Mouse (Mus musculus): Measurements from ENCODE around the gene Osbpl3. TPM values are rescaled to one million over a fixed set of nuclear protein-coding genes. Genes with fewer than 3 reads are reported as not detected.

The Osbpl3 gene
- total and polyA plus RNA-seq, 3 experiments = 0.16 TPM; not detected in 2

DNA sequence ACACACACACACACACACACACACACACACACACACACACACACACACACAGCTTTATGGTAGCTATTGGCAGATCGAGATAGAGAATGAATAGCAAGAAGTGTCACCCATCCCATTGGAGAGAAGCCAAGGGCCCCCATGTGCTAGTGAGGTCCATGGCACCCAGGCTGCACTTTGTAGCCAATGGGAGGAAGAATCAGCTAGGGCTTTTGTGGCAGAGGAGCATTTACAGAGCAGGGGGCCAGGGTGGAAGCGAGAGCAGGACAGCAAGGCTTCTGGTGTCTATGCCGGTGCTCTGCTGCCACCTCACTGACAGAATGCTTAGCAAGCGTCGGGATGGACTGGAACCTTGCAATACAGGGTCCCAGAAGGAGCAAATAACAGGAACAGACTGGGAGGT is 200.6 kb downstream of the Osbpl3 start:
- H3K4me3 ChIP-seq (ENCODE audit: low read depth, low read length) = no peak overlapping the region
- ATAC-seq (ENCODE audit: extremely low read depth, insufficient number of reproducible peaks, low FRiP score, poor library complexity, severe bottlenecking) = no peak

DNA sequence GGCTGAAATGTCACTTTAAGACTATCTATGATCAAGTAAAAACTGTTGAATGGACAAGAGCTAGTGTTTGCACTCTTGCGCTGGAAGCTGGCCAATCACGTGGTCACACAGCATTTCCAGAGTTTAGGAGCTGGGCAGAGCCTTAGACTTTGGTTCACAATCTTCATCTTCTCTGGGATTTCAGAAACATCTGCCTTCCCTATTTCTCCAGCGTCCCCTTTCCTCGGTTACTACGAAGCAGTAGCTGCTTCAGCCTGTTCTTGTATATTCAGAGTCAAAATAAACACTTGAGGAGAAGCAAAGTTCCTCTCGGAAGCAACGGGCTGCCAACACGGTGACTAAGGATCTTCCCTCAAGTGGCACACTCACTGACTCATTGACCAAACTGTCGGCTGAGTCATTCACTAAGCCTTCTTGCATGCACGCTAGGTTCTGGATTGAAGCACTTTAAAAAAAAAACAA is 201.2 kb downstream of the Osbpl3 start:
- Histone ChIP-seq H3K9me3 (replicated peaks) (no peaks in the 10 kb centered on the region), H3K4me3 (ENCODE audit: low read depth, low read length) (no peak overlapping the region), H3K36me3 (replicated peaks) (no peaks in the 10 kb centered on the region), H3K4me1 (ENCODE audit: insufficient read depth, low read depth, low read length) (peaks cover 24% of the 10 kb centered on the region), H3K27me3 (ENCODE audit: insufficient read depth, low read length) (peaks cover 26% of the 10 kb centered on the region)
- no peak for TF ChIP-seq GATA2 (IDR thresholded peaks at IDR 0.05; ENCODE audit: borderline replicate concordance, low read depth, low read length)
- TF ChIP-seq POLR2AphosphoS5 (IDR thresholded peaks at IDR 0.05; ENCODE audit: insufficient replicate concordance, low read depth, low read length) = no peak
- ATAC-seq (ENCODE audit: extremely low read depth, insufficient number of reproducible peaks, low FRiP score, poor library complexity, severe bottlenecking) (no peak), DNase-seq (ENCODE audit: low spot score) (no peak)

More for the DNA sequence above, 200.6 kb downstream of the Osbpl3 start:
- Histone ChIP-seq H3K9me3 (replicated peaks) (no peaks in the 10 kb centered on the region), H3K27me3 (ENCODE audit: insufficient read depth, low read length) (peaks cover 31% of the 10 kb centered on the region), H3K4me1 (ENCODE audit: insufficient read depth, low read depth, low read length) (peaks cover 24% of the 10 kb centered on the region), H3K36me3 (replicated peaks) (no peaks in the 10 kb centered on the region)
- TF ChIP-seq POLR2AphosphoS5 (IDR thresholded peaks at IDR 0.05; ENCODE audit: insufficient replicate concordance, low read depth, low read length) (no peak), GATA1 (IDR thresholded peaks at IDR 0.05; ENCODE audit: borderline replicate concordance, low read length) (no peak), CTCF (IDR thresholded peaks at IDR 0.05; ENCODE audit: low read depth, low read length) (no peak), TAL1 (conservative IDR thresholded peaks at IDR 0.05; ENCODE audit: low read depth, low read length) (no peak), GATA2 (IDR thresholded peaks at IDR 0.05; ENCODE audit: borderline replicate concordance, low read depth, low read length) (no peak)
- DNase-seq (ENCODE audit: low spot score) = no peak

DNA sequence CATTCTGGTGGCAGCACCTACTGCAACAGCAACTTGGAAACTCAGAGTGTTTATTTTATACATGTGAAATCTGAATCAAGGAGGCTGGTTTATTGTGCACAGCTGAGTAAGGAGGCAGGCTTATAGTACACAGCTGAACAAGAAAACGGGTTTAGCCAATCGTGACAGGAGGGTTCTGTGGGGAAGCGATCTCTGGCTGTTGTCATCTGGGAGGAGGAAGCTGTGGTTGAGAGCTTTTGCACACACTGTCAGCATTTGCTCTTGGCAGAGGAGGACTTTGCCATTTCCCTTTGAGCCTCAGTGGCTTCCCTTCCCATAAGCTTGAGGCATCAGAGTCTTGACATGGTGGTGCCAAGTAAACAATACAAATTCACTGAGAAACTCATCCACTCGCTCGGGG is 203.3 kb downstream of the Osbpl3 start:
- Histone ChIP-seq H3K9me3 (replicated peaks) (no peaks in the 10 kb centered on the region), H3K4me3 (ENCODE audit: low read depth, low read length) (no peak overlapping the region), H3K27me3 (ENCODE audit: insufficient read depth, low read length) (peaks cover 10% of the 10 kb centered on the region), H3K4me1 (ENCODE audit: insufficient read depth, low read depth, low read length) (peaks cover 36% of the 10 kb centered on the region), H3K36me3 (replicated peaks) (no peaks in the 10 kb centered on the region)
- peak; percentile 65 for ATAC-seq (ENCODE audit: extremely low read depth, insufficient number of reproducible peaks, low FRiP score, poor library complexity, severe bottlenecking)
- TF ChIP-seq POLR2AphosphoS5 (IDR thresholded peaks at IDR 0.05; ENCODE audit: insufficient replicate concordance, low read depth, low read length) (no peak), CTCF (IDR thresholded peaks at IDR 0.05; ENCODE audit: low read depth, low read length) (no peak)
- peak; percentile 31 for DNase-seq (ENCODE audit: low spot score)

DNA sequence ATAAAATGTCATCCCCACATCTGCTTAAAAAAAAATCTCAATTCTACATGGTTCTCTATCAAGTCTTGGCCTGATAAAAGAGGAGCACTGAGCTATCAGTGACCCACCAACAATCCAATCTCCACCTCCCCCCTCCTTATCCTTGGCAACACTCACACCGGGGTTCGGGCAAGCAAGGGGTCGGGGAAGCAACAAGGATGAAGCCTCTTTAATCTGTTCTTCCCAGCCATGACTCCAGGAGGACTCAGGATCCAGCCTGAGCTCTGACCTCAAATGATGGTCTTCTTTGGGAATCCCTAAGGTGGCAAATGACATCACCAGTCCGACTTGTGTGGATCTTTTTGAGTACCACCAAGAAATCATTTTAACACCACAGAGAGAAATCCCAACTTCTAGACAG is 208.2 kb downstream of the Osbpl3 start:
- Histone ChIP-seq H3K27me3 (ENCODE audit: insufficient read depth, low read length) (peaks cover 2% of the 10 kb centered on the region; the same call in 1 of the 2 replicates), H3K4me1 (ENCODE audit: insufficient read depth, low read depth, low read length) (peaks cover 61% of the 10 kb centered on the region), H3K9me3 (replicated peaks) (no peaks in the 10 kb centered on the region), H3K36me3 (replicated peaks) (no peaks in the 10 kb centered on the region), H3K4me3 (ENCODE audit: low read depth, low read length) (no peak overlapping the region)
- no peak for TF ChIP-seq POLR2AphosphoS5 (IDR thresholded peaks at IDR 0.05; ENCODE audit: insufficient replicate concordance, low read depth, low read length)
- TF ChIP-seq TAL1 (conservative IDR thresholded peaks at IDR 0.05; ENCODE audit: low read depth, low read length) = no peak
- TF ChIP-seq GATA1 (IDR thresholded peaks at IDR 0.05; ENCODE audit: borderline replicate concordance, low read length) = no peak
- no peak for DNase-seq (ENCODE audit: low spot score)
- ATAC-seq (ENCODE audit: extremely low read depth, insufficient number of reproducible peaks, low FRiP score, poor library complexity, severe bottlenecking) = no peak

DNA sequence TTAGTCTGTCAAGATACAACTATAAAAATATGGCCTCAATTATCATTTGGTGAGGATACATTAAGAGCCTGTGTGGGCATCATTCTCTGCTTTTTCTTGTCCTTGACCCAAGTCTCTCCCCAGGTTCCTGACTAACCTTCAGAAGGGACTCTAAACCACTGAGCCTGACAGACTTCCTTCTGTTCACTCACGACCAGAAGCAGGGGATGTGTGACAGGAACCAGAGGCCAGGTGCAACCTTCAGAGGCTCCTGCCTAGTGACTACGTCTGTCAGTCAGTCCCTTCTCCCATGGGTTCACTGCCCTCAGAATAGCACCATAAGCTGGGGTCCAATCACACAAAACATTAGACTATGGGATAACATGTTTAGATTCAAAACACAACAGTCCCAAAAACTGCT is 208.6 kb downstream of the Osbpl3 start:
- H3K27me3 ChIP-seq (ENCODE audit: insufficient read depth, low read length) = peaks cover 2% of the 10 kb centered on the region; the same call in 1 of the 2 replicates
- H3K4me1 ChIP-seq (ENCODE audit: insufficient read depth, low read depth, low read length) = peaks cover 61% of the 10 kb centered on the region
- H3K4me3 ChIP-seq (ENCODE audit: low read depth, low read length) = no peak overlapping the region
- no peak for TF ChIP-seq TAL1 (conservative IDR thresholded peaks at IDR 0.05; ENCODE audit: low read depth, low read length)
- TF ChIP-seq POLR2AphosphoS5 (IDR thresholded peaks at IDR 0.05; ENCODE audit: insufficient replicate concordance, low read depth, low read length) = no peak
- no peak for TF ChIP-seq GATA1 (IDR thresholded peaks at IDR 0.05; ENCODE audit: borderline replicate concordance, low read length)
- TF ChIP-seq GATA2 (IDR thresholded peaks at IDR 0.05; ENCODE audit: borderline replicate concordance, low read depth, low read length) = no peak
- TF ChIP-seq CTCF (IDR thresholded peaks at IDR 0.05; ENCODE audit: low read depth, low read length) = no peak
- H3K36me3 ChIP-seq (replicated peaks) = no peaks in the 10 kb centered on the region
- DNase-seq (ENCODE audit: low spot score) (no peak), ATAC-seq (ENCODE audit: extremely low read depth, insufficient number of reproducible peaks, low FRiP score, poor library complexity, severe bottlenecking) (no peak)
- no peaks in the 10 kb centered on the region for H3K9me3 ChIP-seq (replicated peaks)

DNA sequence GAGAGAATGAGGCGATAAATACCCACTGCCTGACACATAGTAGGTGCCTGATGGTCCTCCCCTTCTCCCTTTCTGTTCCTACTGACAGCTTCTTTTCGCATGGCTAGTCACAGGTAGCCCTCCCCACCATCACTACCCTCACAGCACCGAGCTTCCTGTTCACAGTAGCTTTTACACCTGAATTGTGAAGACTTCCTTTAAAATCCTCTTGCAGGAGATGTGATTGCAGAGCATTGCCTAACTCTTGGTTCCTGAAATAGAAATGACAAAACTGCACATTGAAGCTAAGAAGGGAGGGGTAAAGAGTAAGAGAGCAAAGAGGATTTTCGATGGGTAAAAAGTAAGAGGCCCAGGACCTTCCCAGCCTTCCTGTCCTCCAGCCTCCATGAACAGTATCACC is 211.0 kb downstream of the Osbpl3 start:
- Histone ChIP-seq H3K27me3 (ENCODE audit: insufficient read depth, low read length) (peaks cover 2% of the 10 kb centered on the region; the same call in 1 of the 2 replicates), H3K4me3 (ENCODE audit: low read depth, low read length) (no peak overlapping the region; the same call in 1 of the 2 replicates), H3K36me3 (replicated peaks) (no peaks in the 10 kb centered on the region), H3K4me1 (ENCODE audit: insufficient read depth, low read depth, low read length) (peaks cover 80% of the 10 kb centered on the region), H3K9me3 (replicated peaks) (no peaks in the 10 kb centered on the region)
- DNase-seq (ENCODE audit: low spot score) = no peak
- ATAC-seq (ENCODE audit: extremely low read depth, insufficient number of reproducible peaks, low FRiP score, poor library complexity, severe bottlenecking) = no peak
- TF ChIP-seq GATA2 (IDR thresholded peaks at IDR 0.05; ENCODE audit: borderline replicate concordance, low read depth, low read length) (no peak), CTCF (IDR thresholded peaks at IDR 0.05; ENCODE audit: low read depth, low read length) (no peak), TAL1 (conservative IDR thresholded peaks at IDR 0.05; ENCODE audit: low read depth, low read length) (no peak), GATA1 (IDR thresholded peaks at IDR 0.05; ENCODE audit: borderline replicate concordance, low read length) (no peak), POLR2AphosphoS5 (IDR thresholded peaks at IDR 0.05; ENCODE audit: insufficient replicate concordance, low read depth, low read length) (no peak)

DNA sequence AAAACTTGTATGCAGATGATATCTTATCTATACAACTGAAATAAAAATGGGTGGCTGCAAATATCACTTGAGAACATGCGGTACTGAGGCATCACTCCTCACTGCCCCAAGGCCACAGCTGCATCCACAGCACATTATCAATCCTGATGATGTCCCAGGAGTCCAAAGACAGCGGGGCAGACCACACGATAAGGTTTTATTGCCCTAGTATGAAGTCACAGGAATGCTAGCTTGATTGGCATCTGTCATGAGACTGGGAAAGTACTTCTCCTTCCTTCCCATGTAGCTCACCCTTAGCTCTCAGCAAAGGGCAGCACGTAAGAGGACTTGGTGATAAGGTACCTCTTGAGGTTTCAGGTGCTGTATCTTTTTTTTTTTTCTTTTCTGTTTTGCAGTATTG is 211.9 kb downstream of the Osbpl3 start:
- H3K36me3 ChIP-seq (replicated peaks) = no peaks in the 10 kb centered on the region
- peaks cover 89% of the 10 kb centered on the region for H3K4me1 ChIP-seq (ENCODE audit: insufficient read depth, low read depth, low read length)
- TF ChIP-seq TAL1 (conservative IDR thresholded peaks at IDR 0.05; ENCODE audit: low read depth, low read length) (peak; percentile 95), GATA1 (IDR thresholded peaks at IDR 0.05; ENCODE audit: borderline replicate concordance, low read length) (no peak), CTCF (IDR thresholded peaks at IDR 0.05; ENCODE audit: low read depth, low read length) (no peak), POLR2AphosphoS5 (IDR thresholded peaks at IDR 0.05; ENCODE audit: insufficient replicate concordance, low read depth, low read length) (no peak), GATA2 (IDR thresholded peaks at IDR 0.05; ENCODE audit: borderline replicate concordance, low read depth, low read length) (0 out of 2 replicates have a peak, but pooled peaks have one; percentile 10)
- peak overlapping the region; percentile 3; the same call in 1 of the 2 replicates for H3K4me3 ChIP-seq (ENCODE audit: low read depth, low read length)
- H3K9me3 ChIP-seq (replicated peaks) = no peaks in the 10 kb centered on the region
- peaks cover 2% of the 10 kb centered on the region; the same call in 1 of the 2 replicates for H3K27me3 ChIP-seq (ENCODE audit: insufficient read depth, low read length)
- DNase-seq (ENCODE audit: low spot score) (peak; percentile 48), ATAC-seq (ENCODE audit: extremely low read depth, insufficient number of reproducible peaks, low FRiP score, poor library complexity, severe bottlenecking) (peak; percentile 74)
